Mouse (Mus musculus): ENCODE data around the gene Rab5b.

Gene Rab5b

GRCm38 (mm10) chr10:128699006-128699405 is 2.9 kb upstream of the Rab5b start:
- DNase-seq (ENCODE audit: low spot score in 2 of 2), result no peak

- DNase-seq (ENCODE audit: low spot score in 2 of 2), result no peak
These were observed 1.1 kb upstream of the Rab5b start for GRCm38 (mm10) chr10:128697072-128697725.

- no peak for DNase-seq (ENCODE audit: low spot score in 2 of 2)
These were observed 563 bp downstream of the Rab5b start for GRCm38 (mm10) chr10:128695411-128695991.

- peak; percentile 10 to 37 for DNase-seq (ENCODE audit: low spot score in 2 of 2)
These were observed 21.5 kb downstream of the Rab5b start for GRCm38 (mm10) chr10:128674469-128675008.

- peak; percentile 58 to 73 for DNase-seq (ENCODE audit: low spot score in 2 of 2)
These were observed 22.1 kb downstream of the Rab5b start, which contains the start of gene Suox for GRCm38 (mm10) chr10:128673763-128674468. Gene Suox (minus strand): TSS chr10:128674073.

- DNase-seq (ENCODE audit: low spot score in 2 of 2), result no peak
These were observed 24.9 kb downstream of the Rab5b start for GRCm38 (mm10) chr10:128671148-128671547.

- DNase-seq (ENCODE audit: low spot score in 2 of 2), result peak in 1 of 2 experiments; percentile 41
These were observed 27.0 kb downstream of the Rab5b start for GRCm38 (mm10) chr10:128668790-128669672.

GRCm38 (mm10) chr10:128665806-128666205 is 30.3 kb downstream of the Rab5b start:
- DNase-seq (ENCODE audit: low spot score in 2 of 2), result no peak

GRCm38 (mm10) chr10:128665307-128665706 is 30.8 kb downstream of the Rab5b start:
- no peak for DNase-seq (ENCODE audit: low spot score in 2 of 2)

GRCm38 (mm10) chr10:128664808-128665207 is 31.3 kb downstream of the Rab5b start:
- DNase-seq (ENCODE audit: low spot score in 2 of 2), result no peak

GRCm38 (mm10) chr10:128663441-128664220 is 32.4 kb downstream of the Rab5b start:
- DNase-seq (ENCODE audit: low spot score in 2 of 2), result peak in 1 of 2 experiments; percentile 9

- no peak for DNase-seq (ENCODE audit: low spot score in 2 of 2)
These were observed 33.6 kb downstream of the Rab5b start for GRCm38 (mm10) chr10:128662465-128662864.

- DNase-seq (ENCODE audit: low spot score in 2 of 2), result no peak
These were observed 36.6 kb downstream of the Rab5b start for GRCm38 (mm10) chr10:128659490-128659889.

GRCm38 (mm10) chr10:128657844-128658243 is 38.2 kb downstream of the Rab5b start:
- no peak for DNase-seq (ENCODE audit: low spot score in 2 of 2)

- DNase-seq (ENCODE audit: low spot score in 2 of 2), result no peak
These were observed 39.3 kb downstream of the Rab5b start for GRCm38 (mm10) chr10:128656731-128657130.

GRCm38 (mm10) chr10:128655254-128655653 is 40.8 kb downstream of the Rab5b start:
- no peak for DNase-seq (ENCODE audit: low spot score in 2 of 2)

- no peak for DNase-seq (ENCODE audit: low spot score in 2 of 2)
These were observed 42.2 kb downstream of the Rab5b start for GRCm38 (mm10) chr10:128653866-128654265.

- DNase-seq (ENCODE audit: low spot score in 2 of 2), result no peak
These were observed 49.6 kb downstream of the Rab5b start for GRCm38 (mm10) chr10:128646139-128647089.

All from natural killer cell, adult 2 months (primary cell).